Mouse (Mus musculus): ENCODE results near the gene Nthl1. TPM values are rescaled to one million over a fixed set of nuclear protein-coding genes. Genes with fewer than 3 reads are reported as not detected.

The Nthl1 gene
- total RNA-seq, 1 experiment, result 39.4 TPM

DNA sequence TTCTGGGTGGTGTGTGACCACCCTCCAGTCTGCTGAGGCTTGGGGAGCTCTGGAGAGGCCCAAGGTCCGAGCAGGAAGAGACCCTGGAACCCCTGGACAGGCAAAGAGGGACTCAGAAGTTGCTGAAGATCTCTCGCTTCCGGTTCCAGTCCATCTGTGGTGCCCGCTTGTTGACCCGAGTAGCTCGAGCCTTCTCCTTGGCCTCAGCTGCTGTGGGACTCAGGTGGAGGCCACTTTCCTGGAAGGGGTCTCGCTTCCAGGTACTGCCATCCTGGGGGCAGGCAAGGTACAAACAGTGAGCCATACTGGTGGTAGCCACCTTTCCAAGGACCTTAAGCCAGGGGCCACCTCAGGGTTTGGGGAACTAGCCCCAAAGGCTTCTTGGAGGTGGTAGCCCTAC lies 7.6 kb downstream of the Nthl1 start:
- Histone ChIP-seq H3K9ac (ENCODE audit: insufficient read depth, low read depth, low read length, poor library complexity, severe bottlenecking) (peak overlapping the region; percentile 69), H3K27ac (ENCODE audit: insufficient read depth, low read depth, low read length, poor library complexity, severe bottlenecking) (0 out of 2 replicates have a peak overlapping the region, but pooled peaks have one; percentile 31), H3K4me3 (ENCODE audit: insufficient read depth in 1 of 2, low read depth in 1 of 2, low read length in 2 of 2, poor library complexity in 1 of 2, severe bottlenecking in 1 of 2) (peak overlapping the region; percentile 57 to 58; a peak in 3 of 4 replicates), H3K36me3 (ENCODE audit: control insufficient read depth, insufficient read depth, low read length, poor library complexity, severe bottlenecking) (peaks cover 8% of the 10 kb centered on the region; the same call in 1 of the 2 replicates), H3K9me3 (ENCODE audit: control insufficient read depth, insufficient read depth, low read depth, low read length) (no peaks in the 10 kb centered on the region), H3K4me1 (ENCODE audit: control insufficient read depth in 2 of 2, insufficient read depth in 2 of 2, low read length in 2 of 2, poor library complexity in 1 of 2) (peaks cover 5 to 36% of the 10 kb centered on the region in 2 experiments; a peak in 3 of 4 replicates)
- in situ Hi-C loops (cut with MboI; ENCODE audit: low sequenced_read_pairs in 2 of 2, unreplicated experiment in 2 of 2), result no loop called here
- no peak for DNase-seq (ENCODE audit: low read depth, low spot score)
- no peak for TF ChIP-seq CHD2 (IDR thresholded peaks at IDR 0.05; ENCODE audit: low read depth, low read length)
- no peak for TF ChIP-seq ZNF384 (IDR thresholded peaks at IDR 0.05; ENCODE audit: low read depth, low read length)
- TF ChIP-seq HCFC1 (IDR thresholded peaks at IDR 0.05; ENCODE audit: borderline replicate concordance, insufficient read depth, low read length), result no peak
- TF ChIP-seq ZC3H11A (IDR thresholded peaks at IDR 0.05; ENCODE audit: borderline replicate concordance, low read depth, low read length), result no peak
- TF ChIP-seq MAFK (IDR thresholded peaks at IDR 0.05; ENCODE audit: insufficient read depth, low read depth, low read length), result no peak

DNA sequence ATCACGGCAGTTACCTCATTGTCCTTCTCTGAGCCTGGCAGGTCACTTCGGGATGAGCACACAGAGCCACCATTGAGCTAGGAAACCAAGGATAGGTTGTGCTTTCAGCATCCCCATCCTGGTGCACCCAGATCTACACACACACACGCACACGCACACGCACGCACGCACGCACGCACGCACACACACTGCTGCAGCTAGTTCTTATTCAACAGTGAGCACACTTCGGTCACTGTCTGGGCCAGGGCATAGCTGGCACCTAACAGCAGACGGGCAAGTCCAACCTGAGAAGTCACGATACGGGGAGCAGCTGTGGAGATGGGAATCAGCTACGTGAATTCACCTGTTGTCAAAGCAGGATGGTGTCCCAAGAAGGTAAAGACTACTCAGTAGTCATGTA lies 8.1 kb downstream of the Nthl1 start:
- H3K36me3 ChIP-seq (ENCODE audit: control insufficient read depth, insufficient read depth, low read length, poor library complexity, severe bottlenecking), result peaks cover 8% of the 10 kb centered on the region; the same call in 1 of the 2 replicates
- peaks cover 5 to 40% of the 10 kb centered on the region in 2 experiments; a peak in 3 of 4 replicates for H3K4me1 ChIP-seq (ENCODE audit: control insufficient read depth in 2 of 2, insufficient read depth in 2 of 2, low read length in 2 of 2, poor library complexity in 1 of 2)

DNA sequence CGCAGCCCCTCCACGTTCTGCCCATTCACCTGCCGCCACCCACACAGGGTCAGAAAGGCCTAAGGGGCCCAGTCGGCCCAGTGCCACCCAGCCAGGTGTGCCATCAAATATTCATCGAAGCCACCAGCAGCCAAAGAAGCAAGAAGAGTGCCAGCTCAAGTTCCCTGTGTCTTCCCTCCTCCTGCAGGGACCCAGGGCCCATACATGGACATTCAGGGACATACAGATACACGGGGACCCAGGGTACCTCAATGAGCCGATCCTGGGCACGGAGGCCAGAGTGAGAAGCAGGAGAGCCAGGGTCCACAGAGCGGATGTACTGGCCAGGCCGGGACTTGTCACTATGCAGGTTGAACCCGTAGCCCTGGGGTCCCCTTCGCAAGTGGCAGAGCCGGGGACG lies 9.5 kb downstream of the Nthl1 start:
- Histone ChIP-seq H3K9me3 (ENCODE audit: control insufficient read depth, insufficient read depth, low read depth, low read length) (no peaks in the 10 kb centered on the region), H3K36me3 (ENCODE audit: control insufficient read depth, insufficient read depth, low read length, poor library complexity, severe bottlenecking) (peaks cover 8% of the 10 kb centered on the region; the same call in 1 of the 2 replicates), H3K27ac (ENCODE audit: insufficient read depth, low read depth, low read length, poor library complexity, severe bottlenecking) (no peak overlapping the region), H3K4me1 (ENCODE audit: control insufficient read depth in 2 of 2, insufficient read depth in 2 of 2, low read length in 2 of 2, poor library complexity in 1 of 2) (peaks cover 5 to 38% of the 10 kb centered on the region in 2 experiments; a peak in 3 of 4 replicates), H3K9ac (ENCODE audit: insufficient read depth, low read depth, low read length, poor library complexity, severe bottlenecking) (peak overlapping the region; percentile 7; the same call in 1 of the 2 replicates), H3K4me3 (ENCODE audit: insufficient read depth in 1 of 2, low read depth in 1 of 2, low read length in 2 of 2, poor library complexity in 1 of 2, severe bottlenecking in 1 of 2) (no peak overlapping the region)
- DNase-seq (ENCODE audit: low read depth, low spot score), result no peak
- no peak for TF ChIP-seq MAFK (IDR thresholded peaks at IDR 0.05; ENCODE audit: insufficient read depth, low read depth, low read length)
- no peak for TF ChIP-seq ZC3H11A (IDR thresholded peaks at IDR 0.05; ENCODE audit: borderline replicate concordance, low read depth, low read length)
- no peak for TF ChIP-seq ZNF384 (IDR thresholded peaks at IDR 0.05; ENCODE audit: low read depth, low read length)
- TF ChIP-seq HCFC1 (IDR thresholded peaks at IDR 0.05; ENCODE audit: borderline replicate concordance, insufficient read depth, low read length), result no peak
- TF ChIP-seq CHD2 (IDR thresholded peaks at IDR 0.05; ENCODE audit: low read depth, low read length), result no peak
- in situ Hi-C loops (cut with MboI; ENCODE audit: low sequenced_read_pairs in 2 of 2, unreplicated experiment in 2 of 2), result no loop called here

More for the DNA sequence above, 8.1 kb downstream of the Nthl1 start:
- Histone ChIP-seq H3K9me3 (ENCODE audit: control insufficient read depth, insufficient read depth, low read depth, low read length) (no peaks in the 10 kb centered on the region), H3K27ac (ENCODE audit: insufficient read depth, low read depth, low read length, poor library complexity, severe bottlenecking) (no peak overlapping the region; the same call in 1 of the 2 replicates), H3K9ac (ENCODE audit: insufficient read depth, low read depth, low read length, poor library complexity, severe bottlenecking) (peak overlapping the region; percentile 69), H3K4me3 (ENCODE audit: insufficient read depth in 1 of 2, low read depth in 1 of 2, low read length in 2 of 2, poor library complexity in 1 of 2, severe bottlenecking in 1 of 2) (peak overlapping the region; percentile 57 to 58; a peak in 3 of 4 replicates)
- TF ChIP-seq ZNF384 (IDR thresholded peaks at IDR 0.05; ENCODE audit: low read depth, low read length), result no peak
- no peak for TF ChIP-seq MAFK (IDR thresholded peaks at IDR 0.05; ENCODE audit: insufficient read depth, low read depth, low read length)
- TF ChIP-seq ZC3H11A (IDR thresholded peaks at IDR 0.05; ENCODE audit: borderline replicate concordance, low read depth, low read length), result no peak
- no peak for TF ChIP-seq CHD2 (IDR thresholded peaks at IDR 0.05; ENCODE audit: low read depth, low read length)
- TF ChIP-seq HCFC1 (IDR thresholded peaks at IDR 0.05; ENCODE audit: borderline replicate concordance, insufficient read depth, low read length), result no peak
- in situ Hi-C loops (cut with MboI; ENCODE audit: low sequenced_read_pairs in 2 of 2, unreplicated experiment in 2 of 2), result no loop called here
- DNase-seq (ENCODE audit: low read depth, low spot score), result no peak

DNA sequence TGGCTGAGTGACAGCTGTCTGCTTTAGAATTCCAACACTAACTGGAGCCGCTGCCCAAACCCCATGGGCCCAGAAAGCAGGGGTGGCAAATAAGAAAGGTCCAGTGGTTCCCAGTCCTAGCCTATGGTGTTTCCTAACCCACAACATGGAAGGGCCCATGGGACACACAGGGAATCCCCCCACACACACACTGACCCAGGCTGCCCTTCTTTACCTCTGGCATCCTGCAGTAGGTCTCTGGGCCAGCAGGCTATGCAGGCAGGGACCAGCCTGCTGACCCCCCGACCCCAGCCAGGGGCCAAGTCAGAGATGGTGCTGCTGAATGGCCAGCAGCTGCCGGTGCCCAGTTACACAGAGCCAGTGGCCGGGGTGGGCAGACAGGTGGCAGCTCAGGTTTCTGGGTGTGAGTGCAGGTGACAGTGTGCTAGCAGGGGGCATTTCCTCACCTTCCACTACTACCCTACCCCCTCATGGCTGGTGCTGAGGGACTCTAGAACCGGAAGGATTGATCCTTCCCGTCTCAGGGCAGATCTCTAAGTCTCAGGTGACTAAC lies 10.4 kb downstream of the Nthl1 start:
- H3K36me3 ChIP-seq (ENCODE audit: control insufficient read depth, insufficient read depth, low read length, poor library complexity, severe bottlenecking), result peaks cover 8% of the 10 kb centered on the region; the same call in 1 of the 2 replicates
- no peaks in the 10 kb centered on the region for H3K9me3 ChIP-seq (ENCODE audit: control insufficient read depth, insufficient read depth, low read depth, low read length)
- in situ Hi-C loops (cut with MboI; ENCODE audit: low sequenced_read_pairs in 2 of 2, unreplicated experiment in 2 of 2), result no loop called here
- no peak overlapping the region for H3K27ac ChIP-seq (ENCODE audit: insufficient read depth, low read depth, low read length, poor library complexity, severe bottlenecking)
- no peak for TF ChIP-seq MAFK (IDR thresholded peaks at IDR 0.05; ENCODE audit: insufficient read depth, low read depth, low read length)
- no peak for TF ChIP-seq ZNF384 (IDR thresholded peaks at IDR 0.05; ENCODE audit: low read depth, low read length)
- TF ChIP-seq ZC3H11A (IDR thresholded peaks at IDR 0.05; ENCODE audit: borderline replicate concordance, low read depth, low read length), result no peak
- TF ChIP-seq HCFC1 (IDR thresholded peaks at IDR 0.05; ENCODE audit: borderline replicate concordance, insufficient read depth, low read length), result no peak
- TF ChIP-seq CHD2 (IDR thresholded peaks at IDR 0.05; ENCODE audit: low read depth, low read length), result no peak
- H3K4me1 ChIP-seq (ENCODE audit: control insufficient read depth in 2 of 2, insufficient read depth in 2 of 2, low read length in 2 of 2, poor library complexity in 1 of 2), result peaks cover 5 to 38% of the 10 kb centered on the region in 2 experiments; a peak in 3 of 4 replicates
- no peak overlapping the region for H3K9ac ChIP-seq (ENCODE audit: insufficient read depth, low read depth, low read length, poor library complexity, severe bottlenecking)
- no peak for DNase-seq (ENCODE audit: low read depth, low spot score)
- no peak overlapping the region for H3K4me3 ChIP-seq (ENCODE audit: insufficient read depth in 1 of 2, low read depth in 1 of 2, low read length in 2 of 2, poor library complexity in 1 of 2, severe bottlenecking in 1 of 2)

Measured in ES-E14 (cell line).